Mouse (Mus musculus): ENCODE measurements at regions not wholly inside any gene's neighbourhood (a gene's known extent, or its start where the extent isn't known, plus 50 kb on each side); places are given as distances from the start of the nearest gene placed in this dataset.

DNA sequence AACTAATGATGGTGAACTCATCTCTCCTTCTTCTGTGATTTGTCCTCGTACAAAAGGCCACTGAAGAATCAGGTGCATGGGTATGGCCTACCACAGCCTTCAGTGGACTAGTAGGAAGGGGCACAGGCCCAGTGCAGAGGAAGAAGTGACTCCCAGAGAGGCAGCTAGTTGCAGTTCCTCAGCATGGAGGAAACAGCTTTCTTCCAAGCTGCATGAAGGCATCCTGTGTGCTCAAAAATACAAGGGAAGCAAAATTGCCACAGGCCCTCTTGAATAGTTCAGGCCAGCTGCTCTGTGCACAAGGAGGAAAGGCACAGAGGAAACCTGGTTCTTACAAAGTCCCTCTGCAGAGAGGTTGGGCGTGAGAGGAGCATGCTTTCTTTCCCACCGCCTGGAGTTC lies 322.7 kb upstream of the Nrp1 start:
- DNase-seq (ENCODE audit: low read depth in 1 of 2, low spot score in 2 of 2) = no peak

DNA sequence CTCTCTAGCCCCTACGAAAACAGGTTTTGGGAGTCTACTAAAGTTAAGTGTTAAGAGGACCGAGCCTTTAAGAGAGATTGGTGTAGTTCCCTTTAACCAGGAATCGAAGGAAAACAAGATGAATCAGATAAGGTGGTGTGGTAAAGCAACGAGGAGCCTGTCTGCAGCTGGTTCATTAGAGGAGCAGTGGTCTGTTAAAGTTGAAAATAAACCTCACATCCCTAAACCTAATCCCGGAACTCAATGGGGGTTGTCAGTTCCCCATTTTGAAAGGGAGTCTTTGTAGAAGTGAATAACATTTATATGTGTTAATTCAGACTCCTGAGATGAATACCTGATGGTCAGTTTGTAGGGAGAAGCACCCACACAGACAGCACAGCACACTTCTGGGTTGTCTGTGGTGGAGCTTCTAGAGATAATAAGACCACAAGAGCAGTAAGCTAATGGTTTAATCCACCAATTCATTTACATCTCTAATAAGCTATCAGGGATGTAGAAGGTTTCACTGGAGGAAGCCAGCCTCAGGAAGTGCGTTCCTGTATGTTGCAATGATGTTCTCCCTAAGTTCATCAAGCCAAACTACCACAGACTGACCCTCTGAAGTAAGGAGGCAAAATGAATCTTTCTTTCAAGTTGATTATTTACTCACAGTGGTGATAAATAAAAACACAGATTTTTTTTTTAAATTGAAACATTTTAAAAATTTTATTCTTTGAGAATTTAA lies 318.9 kb upstream of the Nrp1 start:
- peak in 1 of 2 experiments; percentile 9 for DNase-seq (ENCODE audit: low read depth in 1 of 2, low spot score in 2 of 2)

DNA sequence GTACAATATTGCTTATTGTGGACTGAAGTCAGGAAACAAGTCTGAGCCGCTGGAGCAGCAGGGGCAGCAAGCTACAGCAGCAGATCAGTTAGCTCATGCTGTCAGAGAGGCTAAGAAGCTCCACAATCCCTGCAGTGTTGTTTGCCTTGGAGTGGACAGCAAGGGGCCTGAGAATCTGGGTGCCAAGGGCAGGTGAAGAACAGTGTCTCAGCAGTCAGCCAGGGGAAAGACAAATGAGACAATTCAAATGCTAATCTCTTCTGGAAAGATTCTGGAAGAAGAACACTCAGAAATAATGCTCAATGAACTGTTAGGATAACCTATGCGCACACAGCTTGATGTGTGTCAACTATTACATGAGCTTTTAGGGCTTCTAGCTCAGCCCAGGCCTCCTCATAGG lies 315.5 kb upstream of the Nrp1 start:
- no peak for DNase-seq (ENCODE audit: low read depth in 1 of 2, low spot score in 2 of 2)

DNA sequence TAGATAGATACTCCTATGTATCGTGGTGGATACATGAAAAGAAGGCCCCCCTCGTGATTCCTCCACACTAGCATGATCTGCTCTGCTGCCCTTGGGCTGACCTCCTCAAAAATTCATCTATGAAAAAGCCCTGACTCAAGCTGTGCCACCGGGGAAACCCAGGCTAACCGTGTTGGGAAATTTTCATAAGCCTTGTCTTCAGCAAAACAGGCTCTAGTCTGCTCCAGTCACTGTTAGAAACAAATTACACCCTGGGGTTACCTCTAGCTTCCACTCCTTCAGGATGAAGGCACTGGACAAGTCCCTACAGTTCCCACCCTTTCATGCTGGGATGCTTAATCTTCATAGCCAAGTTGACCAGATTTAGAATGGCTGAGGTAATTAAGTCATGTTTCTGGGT lies 315.0 kb upstream of the Nrp1 start:
- DNase-seq (ENCODE audit: low read depth in 1 of 2, low spot score in 2 of 2) = no peak

DNA sequence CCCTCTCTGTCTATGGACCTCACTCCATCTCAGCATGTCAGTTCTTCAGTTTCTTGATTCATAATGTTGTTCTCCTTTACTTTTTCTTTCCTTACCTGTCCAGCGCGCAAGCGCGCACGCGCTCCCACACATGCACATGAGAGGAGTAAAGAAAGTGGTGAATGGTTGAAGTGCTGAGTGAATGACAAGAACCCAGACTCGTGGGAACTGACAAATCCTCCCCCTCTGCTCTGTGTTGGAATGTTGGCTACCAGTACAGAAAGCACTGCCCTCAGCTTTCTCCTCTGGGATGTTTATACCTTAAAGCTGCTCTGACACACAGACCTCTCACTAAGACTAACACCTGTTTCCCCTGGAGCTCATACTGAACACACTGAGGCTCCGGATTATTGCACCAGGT lies 302.2 kb upstream of the Nrp1 start:
- no peak for DNase-seq (ENCODE audit: low read depth in 1 of 2, low spot score in 2 of 2)

DNA sequence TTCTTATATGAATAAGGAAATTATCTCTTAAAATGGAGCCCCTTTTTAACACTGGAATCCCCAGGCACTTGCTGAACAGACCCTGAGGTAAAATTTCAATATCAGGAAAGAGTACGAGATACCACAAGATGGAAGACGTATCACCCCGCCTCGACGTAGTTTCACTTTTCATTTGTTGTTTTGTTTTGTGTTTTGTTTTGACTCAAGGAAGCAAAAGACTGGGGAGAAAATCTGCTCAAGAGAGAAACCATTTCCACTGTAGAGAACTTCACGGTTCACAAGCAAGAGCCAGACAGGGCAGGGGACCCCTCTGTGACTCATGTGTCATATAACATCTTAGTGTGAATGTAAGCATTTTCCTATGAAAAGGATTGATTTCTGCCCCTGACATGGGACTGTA lies 300.6 kb upstream of the Nrp1 start:
- no peak for DNase-seq (ENCODE audit: low read depth in 1 of 2, low spot score in 2 of 2)

DNA sequence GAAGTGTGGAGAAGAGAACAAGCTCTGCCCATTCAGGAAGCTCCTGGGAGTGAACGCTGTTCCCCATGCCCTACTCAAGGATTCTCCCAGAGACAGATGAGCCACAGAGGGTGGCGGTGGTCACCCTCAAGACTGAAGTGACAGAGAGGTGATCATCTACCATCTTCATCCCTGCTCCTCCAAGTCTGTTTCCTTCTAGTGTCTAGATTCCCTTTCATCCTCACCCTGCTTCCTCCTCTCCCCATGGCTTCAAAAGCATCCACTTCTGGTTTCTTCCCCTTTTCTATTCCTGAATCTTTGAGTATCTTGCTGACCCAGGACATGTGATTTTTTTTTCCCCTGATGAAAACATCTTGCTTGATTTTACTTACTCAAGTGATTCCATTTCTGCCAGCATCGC lies 298.6 kb upstream of the Nrp1 start:
- DNase-seq (ENCODE audit: low read depth in 1 of 2, low spot score in 2 of 2) = no peak

DNA sequence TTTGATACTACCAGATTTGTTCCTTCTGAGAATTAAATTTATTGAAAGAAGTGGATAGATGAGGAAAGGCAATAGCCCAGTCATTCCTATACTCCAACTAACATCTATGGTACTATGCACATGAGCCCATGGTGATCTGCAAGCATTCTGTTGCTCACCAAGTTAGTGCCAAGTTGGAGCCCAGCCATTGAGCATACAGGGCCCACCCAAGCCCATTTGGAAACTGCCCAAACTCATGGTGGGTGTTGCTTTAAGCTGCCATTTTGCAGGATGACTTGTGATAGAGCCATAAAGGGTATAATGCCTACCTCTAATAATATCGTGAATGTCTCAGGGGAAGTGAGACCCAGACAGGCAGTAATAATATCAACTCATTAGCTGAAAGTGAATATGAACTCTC lies 294.2 kb upstream of the Nrp1 start:
- no peak for DNase-seq (ENCODE audit: low read depth in 1 of 2, low spot score in 2 of 2)

DNA sequence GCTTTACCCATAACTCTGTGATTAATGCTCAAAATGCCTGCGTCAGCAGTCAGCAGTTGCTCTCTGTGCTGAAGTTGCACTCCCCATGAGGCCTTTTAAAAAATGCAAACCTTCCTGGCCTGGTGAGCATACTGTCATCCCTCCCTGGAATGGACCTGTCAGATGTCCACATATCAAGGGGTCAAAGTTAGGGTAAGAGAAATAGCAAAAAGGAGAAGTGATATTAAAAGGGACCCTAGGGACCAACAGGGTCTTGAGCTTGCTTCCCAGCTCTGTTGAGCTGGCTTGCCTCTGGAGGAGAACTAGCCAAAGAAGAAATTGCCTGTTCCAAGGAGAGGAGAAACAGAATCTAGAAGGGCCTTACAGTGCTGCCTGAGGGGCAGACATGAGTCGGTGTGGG lies 293.3 kb upstream of the Nrp1 start:
- no peak for DNase-seq (ENCODE audit: low read depth in 1 of 2, low spot score in 2 of 2)

DNA sequence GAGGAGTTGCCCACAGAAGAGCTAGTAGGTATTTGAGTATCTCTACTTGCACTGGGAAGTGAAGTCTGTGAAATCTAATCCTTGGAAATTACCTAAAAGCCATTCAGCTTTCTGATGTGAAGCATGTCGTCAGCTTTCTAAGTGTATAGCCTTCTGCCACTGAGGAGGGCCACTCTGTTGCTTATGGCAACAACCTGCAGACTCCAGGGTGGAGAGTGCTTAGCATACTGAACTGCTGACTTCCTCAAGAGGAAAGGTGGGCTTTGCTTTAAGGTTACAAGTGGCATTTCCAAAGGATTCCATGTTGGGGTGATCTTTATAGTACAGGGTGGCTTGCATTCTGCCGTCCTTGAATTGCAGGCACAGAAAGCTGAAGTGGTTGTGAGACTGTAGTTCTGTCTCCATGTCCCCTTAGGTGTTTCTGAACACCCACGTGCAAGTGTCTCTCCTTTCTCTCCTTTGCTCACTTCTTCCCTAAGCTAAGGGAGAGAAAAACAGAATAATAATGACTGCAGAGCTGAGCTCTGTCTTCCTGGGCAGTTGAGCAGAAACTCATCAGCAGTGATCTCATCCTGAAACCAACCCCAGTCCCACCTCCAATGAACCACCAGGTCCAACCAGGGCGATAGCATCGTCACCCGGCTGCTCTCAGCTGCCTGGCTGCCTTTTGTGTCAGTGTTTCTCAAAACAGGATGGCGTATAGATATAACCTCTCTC lies 292.3 kb upstream of the Nrp1 start:
- no peak for DNase-seq (ENCODE audit: low read depth in 1 of 2, low spot score in 2 of 2)

DNA sequence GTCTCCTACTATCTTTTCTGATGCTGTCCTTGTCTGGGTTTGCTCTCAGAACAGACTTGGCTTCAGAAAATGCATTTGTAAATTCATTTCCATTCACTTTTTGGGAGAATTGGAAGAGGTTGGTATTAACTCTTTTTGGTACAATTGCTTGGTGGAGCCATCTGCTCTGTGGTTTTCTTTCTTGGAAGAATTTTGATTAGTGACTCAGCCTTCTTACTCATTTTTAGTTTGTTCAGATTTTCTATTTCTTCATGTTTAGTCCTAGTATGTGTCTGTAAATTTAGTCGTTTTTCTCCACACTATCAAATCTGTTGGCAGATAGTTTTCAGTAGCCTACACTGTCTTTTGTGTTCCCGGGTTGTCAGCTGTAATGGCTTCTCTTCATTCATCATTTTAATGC lies 288.7 kb upstream of the Nrp1 start:
- DNase-seq (ENCODE audit: low read depth in 1 of 2, low spot score in 2 of 2) = no peak

DNA sequence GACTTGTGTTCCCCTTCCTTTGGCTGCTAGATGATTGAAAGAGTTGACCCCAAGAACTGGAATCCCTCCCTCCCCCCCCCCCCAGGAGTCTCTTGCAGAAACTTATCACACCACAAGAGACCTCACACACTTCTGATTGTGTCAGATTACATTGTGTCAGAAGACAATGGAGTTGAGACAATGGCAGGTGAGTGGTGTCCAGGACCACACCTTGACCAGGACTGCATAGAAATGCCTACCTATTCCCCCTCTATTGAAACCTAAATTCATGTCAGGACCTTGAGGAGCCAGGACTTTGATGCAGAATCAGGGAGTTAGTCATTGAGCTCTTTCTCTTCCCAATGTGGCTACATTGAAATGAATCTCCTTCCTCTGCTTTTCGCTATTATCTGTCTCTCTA lies 282.8 kb upstream of the Nrp1 start:
- no peak for DNase-seq (ENCODE audit: low read depth in 1 of 2, low spot score in 2 of 2)

DNA sequence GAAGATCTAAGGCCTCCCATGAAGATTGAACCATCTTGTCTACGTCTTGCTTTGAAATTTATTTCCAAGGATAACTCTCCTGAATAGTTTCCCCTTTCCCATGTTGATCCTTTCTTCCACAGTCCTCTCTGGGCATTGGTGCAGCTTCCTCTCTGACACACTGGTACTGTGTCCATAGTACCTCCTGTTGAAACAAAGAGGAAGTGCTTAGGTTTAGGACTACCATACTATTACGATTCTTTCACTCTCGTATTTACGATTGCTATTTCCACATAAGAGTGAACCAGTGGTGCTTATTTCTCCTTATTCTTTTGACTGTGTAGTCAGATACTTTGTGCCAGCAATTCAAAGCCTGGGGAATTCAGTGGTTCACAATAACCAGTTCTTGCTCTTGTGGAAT lies 282.2 kb upstream of the Nrp1 start:
- no peak for DNase-seq (ENCODE audit: low read depth in 1 of 2, low spot score in 2 of 2)

DNA sequence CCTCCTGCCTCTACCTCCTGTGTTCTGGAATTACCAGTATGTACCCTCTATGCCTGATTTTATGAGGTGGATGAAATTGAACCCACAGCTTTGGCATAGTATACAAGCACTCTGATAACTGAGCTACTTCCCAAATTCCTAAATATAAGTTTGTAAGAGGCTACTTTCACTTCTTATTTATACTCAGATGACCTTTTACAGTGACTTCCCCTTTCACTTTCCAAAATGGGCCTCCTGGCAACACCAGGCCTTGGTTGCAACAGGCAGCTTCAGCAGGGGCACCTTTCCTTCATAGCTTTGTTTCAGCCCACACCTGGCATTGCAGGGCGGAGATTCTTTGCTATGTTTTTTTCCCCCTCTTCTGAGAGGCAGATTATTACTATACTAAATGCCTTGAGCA lies 279.7 kb upstream of the Nrp1 start:
- peak; percentile 21 to 41 for DNase-seq (ENCODE audit: low read depth in 1 of 2, low spot score in 2 of 2)

DNA sequence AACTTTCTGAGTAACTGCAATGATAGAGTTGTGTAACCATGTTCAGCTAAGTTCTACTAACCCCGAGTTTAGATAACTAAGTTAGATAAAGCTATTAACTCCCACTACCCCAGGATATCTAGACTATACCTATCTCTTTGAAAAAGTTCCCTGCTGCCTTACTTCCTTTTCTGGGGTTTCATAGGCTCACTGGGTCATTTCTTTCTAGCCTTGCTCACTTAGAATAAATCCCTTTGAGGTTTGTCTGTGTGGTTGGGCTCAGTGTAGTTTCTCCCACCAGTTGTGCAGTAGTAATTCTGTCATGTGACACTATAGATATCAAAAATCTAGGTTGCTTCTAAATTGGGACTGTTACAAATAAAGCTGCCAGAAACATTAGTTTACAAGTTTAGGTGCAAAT lies 272.6 kb upstream of the Nrp1 start:
- DNase-seq (ENCODE audit: low read depth in 1 of 2, low spot score in 2 of 2) = no peak

DNA sequence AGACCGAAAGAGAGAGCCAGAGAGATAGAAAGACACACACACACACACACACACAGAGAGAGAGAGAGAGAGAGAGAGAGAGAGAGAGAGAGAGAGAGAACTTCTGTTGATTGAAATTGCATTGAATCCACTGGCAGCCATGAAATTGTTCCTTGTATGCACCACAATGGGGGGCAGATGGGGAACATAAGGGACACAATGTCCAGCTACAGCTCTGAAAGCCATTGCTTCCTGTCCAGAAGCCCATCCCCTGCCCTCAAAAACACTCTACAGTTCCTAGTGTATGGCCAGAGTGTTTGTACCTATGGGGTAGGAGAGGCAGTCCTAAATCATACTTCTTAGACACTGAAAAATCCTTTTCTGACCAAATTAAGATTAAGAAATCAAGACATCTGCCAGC lies 270.9 kb upstream of the Nrp1 start:
- DNase-seq (ENCODE audit: low read depth in 1 of 2, low spot score in 2 of 2) = no peak

DNA sequence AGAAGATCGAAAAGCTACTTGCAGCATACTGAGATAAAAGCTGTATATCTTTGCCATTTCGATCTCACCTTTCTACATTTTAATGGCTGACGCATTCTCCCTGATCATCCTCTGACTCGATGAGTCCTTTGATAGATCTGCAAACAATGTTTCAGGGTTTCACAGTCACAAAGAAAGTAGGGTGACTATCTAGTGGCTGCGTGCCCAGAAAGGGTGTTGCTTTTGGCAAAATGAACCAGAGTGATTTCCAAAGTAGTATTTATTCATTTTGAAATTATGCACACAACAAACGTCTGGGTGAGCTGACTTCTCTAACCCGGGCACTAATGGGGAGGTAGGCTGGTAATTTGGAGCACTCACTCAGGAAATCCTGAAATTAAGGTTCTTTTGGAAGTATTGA lies 265.6 kb upstream of the Nrp1 start:
- DNase-seq (ENCODE audit: low read depth in 1 of 2, low spot score in 2 of 2) = no peak

DNA sequence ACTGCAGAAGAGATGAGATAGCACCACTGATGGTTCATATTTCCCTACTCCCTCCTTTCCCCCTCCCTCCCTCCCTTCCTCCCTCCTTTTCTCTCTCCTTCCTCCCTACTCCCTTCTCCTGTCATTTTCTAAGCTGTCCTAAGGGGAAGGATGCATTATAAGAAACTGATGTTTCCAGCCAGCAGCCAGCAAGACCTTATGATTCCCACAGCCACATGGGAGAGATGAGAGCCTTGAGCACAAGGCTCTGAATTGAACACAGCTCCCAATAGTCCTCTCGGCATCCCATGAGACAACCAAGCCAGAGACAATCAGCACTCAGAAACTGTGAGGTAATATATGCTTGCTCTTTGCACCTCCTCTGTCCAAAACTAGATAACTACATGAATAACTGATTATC lies 263.0 kb upstream of the Nrp1 start:
- no peak for DNase-seq (ENCODE audit: low read depth in 1 of 2, low spot score in 2 of 2)

DNA sequence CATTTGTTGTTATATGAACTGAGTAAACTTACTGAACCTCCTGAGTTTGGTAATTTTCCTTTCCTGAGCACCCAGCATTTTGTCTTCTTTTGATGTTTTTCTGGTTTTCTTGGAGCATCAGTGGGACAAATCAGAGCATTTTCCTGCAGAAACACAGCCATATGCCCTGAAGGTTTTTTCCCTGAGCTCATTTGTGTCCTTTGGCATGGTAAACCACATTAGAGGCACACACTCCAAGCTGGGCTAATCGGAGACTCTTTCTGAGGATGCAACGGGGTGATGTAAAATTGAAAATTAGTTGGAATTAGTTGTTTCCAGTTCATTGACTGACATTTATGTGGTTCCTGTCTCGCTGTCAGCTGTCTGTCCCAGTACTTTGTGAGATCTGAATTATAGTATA lies 260.8 kb upstream of the Nrp1 start:
- no peak for DNase-seq (ENCODE audit: low read depth in 1 of 2, low spot score in 2 of 2)

DNA sequence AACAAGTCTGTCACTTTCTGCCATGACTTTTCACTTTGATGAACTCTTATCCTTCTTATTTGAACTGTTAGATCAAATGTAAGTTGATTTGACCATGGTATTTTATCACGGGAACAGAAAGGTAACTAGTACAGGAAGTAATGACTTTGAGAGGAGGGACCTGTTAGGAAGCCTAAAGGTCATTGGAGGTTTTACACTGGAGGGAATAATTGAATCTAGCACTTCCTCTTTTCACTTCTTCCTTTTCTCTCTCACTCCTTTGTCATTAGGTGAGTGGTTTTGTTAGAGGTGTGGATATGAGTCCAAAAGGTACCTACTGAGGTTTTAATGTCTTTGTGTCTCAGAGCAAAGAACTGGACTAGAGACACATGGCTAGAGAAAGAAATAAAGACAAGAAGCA lies 255.0 kb upstream of the Nrp1 start:
- DNase-seq (ENCODE audit: low read depth in 1 of 2, low spot score in 2 of 2) = no peak

DNA sequence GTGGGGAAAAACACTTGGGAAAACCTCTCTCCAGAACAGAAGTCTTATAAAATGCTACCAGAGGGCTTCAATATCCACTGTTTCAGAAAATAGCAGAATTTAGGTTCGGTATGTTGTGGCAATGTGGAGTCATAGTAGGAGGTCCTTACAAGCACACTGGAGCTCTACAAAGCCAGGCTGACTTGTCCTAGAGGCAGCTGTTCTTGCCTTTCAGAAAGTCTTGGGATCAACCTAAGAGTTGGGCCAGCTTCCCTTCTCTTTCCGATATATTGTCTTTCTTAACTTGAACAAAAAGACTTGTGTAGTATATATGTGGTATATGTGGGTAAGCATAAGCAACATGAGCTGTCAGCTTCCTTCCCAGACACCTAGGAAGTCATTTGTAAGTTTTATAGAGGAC lies 251.8 kb upstream of the Nrp1 start:
- DNase-seq (ENCODE audit: low read depth in 1 of 2, low spot score in 2 of 2) = no peak

DNA sequence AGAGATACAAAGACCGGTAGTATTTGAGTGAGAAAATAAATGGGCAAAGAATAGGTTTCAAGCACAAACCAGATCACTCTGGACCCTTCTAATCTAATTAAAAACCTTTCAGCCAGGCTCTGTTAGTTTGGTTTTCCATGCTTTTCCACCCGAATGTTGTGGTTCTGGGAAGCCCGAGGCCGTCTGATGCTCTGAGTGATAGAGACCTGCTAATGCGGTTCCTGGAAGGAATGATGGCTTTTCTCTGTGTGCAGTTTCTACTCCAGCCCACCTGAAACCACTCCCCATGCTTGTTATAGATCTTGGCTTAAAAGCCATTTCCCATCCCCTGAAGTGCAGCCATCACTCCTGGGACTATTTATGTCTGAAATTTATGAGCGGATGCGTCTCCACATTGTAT lies 251.4 kb upstream of the Nrp1 start:
- no peak for DNase-seq (ENCODE audit: low read depth in 1 of 2, low spot score in 2 of 2)

DNA sequence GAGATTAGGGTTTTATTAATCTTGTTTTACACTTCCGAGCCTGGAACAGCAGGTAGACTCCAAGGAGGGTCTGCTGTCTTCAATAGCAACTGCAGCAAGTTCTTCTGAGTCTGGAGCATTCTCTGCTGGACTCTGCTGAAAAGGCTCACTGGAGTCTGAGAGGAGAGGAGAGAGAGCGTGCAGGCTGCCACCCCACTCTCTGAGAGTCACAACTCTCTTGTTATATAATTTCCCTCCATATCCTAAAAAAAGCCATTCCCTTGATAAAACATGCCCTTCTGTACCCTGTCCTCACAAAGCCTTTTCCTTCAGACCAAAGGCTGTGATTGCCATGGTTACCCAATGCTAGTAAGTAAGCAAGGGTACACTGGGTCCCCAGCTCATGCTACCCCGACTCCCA lies 249.4 kb upstream of the Nrp1 start:
- DNase-seq (ENCODE audit: low read depth in 1 of 2, low spot score in 2 of 2) = no peak
